Mouse (Mus musculus) heart, adult 18-20 months (tissue): ENCODE results near the gene Gast. TPM values are rescaled to one million over a fixed set of nuclear protein-coding genes. Genes with fewer than 3 reads are reported as not detected.
"Not testable (repeated sequence)": the region's sequence is repeated elsewhere in the genome, so short reads cannot be mapped to it uniquely, and the experiment has no call there.

ENCODE experiments used
- DNase-seq, 2 experiments: peaks; one replicate each; pipeline ENCODE4 v3.0.0; 2021 to 2022; ENCODE audit warnings: mixed read lengths in 1 of 2
- total RNA-seq, 2 experiments: library from RNA; stranded (reverse); gene quantifications; 2 replicates each; pipeline ENCODE4 v1.2.3; 2021

The Gast gene
- total RNA-seq, 2 experiments from 2014 or later: not detected

GRCm38 (mm10) chr11:100320701-100321410, 13.4 kb upstream of the Gast start:
- not testable (repeated sequence) for DNase-seq

DNA sequence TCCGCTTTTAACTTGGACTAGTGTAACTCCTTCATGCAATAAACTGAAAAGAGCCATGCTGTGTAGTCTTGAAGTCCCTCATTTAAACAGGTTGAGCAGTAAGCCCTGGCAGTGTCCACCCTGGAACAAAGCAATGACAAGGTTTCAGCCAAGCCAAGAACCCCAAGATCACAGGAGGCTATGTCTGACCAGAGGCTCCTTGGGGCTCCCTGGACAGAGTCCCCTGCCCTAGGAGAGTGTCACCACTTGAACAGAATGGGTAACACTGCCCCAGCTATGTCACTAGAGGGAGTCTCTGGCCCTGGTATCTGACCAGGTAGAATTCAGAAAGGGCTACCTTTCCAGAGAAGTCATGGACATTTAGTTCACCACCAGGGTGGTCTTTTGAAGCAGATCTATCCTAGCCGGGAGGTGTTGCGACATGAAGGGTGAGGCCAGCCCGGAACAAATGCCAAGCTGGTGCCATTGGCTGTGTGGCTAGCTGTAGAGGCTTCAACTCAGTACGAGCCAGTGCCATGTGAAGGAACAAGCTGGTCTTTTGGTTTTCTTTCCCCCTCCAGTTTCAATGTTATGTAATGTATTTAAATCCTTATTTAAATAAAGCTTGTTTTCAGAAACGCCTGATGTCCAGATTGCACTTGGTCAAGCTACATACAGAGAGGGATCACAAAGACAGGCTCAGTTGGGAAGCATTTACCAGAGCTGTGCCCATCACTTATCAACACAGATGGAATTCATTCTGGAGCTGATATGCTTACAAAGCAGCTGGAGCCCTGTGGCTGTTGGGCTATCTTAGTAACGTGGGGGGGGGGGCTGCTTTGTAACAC, 12.5 kb upstream of the Gast start:
- peak in 1 of 2 experiments; percentile 22 for DNase-seq

GRCm38 (mm10) chr11:100322591-100323258, 11.5 kb upstream of the Gast start:
- DNase-seq: no peak

DNA sequence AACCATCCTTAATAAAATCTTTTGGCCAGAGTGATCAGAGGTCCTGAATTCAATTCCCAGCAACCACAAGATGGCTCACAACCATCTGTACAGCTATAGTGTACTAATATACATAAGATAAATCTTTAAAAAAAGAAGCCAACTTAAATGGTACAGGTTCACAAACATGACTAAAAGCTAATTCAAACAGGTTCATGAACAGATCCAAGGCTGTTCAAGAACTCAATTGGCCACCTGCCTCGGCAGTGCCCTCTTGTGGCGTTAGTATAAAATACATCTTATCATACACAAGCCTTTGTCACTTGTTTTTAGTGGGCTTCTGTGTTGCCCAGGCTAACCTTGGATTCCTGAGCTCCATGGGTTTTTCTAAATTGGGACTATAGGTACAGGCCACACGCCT, 10.6 kb upstream of the Gast start:
- DNase-seq: peak; percentile 36 to 70

- DNase-seq: no peak
These were observed 9.1 kb upstream of the Gast start for GRCm38 (mm10) chr11:100325062-100325629.

DNA sequence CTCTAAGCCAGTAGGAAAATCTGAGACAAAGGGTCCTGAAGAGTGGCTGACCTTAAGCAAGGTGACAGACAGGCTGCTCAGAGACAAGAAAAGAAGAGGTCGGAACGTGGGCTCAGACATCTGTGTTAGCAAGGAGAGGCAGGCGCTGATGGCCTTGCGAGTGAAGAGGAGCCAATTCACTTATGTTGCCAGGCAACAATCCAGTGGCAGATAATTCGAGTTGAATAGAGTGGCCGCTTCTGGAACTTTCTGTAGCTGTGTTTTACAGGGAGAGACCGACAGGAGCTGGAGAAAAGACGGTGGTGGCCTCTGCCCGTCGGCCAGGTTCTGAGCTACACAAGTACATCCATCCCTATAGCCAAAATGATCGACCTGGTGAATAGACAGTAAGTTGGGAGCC, 6.9 kb upstream of the Gast start:
- DNase-seq: no peak

- no peak for DNase-seq
These were observed 6.4 kb upstream of the Gast start for GRCm38 (mm10) chr11:100327761-100328160.

DNA sequence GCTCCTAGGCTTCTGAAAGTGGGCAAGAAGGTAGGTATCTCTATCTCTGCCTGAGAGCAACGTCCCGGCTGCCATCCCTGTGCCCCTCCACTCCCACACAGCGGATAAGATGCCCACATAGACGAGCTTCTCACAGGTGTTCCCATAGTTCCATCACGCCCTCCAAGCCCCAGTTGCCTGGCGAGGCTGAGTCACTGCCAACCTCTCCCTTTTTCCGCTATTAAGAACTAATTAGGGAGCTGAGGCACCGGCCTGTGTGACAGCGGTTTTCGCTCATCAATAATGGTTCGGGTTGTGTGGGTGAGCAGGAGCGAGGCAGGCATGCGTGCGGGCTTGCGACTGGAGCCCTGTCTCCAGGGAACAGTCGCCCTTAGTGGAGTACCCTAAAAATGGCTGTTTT, 4.0 kb upstream of the Gast start:
- no peak for DNase-seq

- not testable (repeated sequence) for DNase-seq
These were observed 3.3 kb upstream of the Gast start for GRCm38 (mm10) chr11:100330816-100331375.

GRCm38 (mm10) chr11:100332766-100333515, 1.3 kb upstream of the Gast start:
- DNase-seq: no peak

DNA sequence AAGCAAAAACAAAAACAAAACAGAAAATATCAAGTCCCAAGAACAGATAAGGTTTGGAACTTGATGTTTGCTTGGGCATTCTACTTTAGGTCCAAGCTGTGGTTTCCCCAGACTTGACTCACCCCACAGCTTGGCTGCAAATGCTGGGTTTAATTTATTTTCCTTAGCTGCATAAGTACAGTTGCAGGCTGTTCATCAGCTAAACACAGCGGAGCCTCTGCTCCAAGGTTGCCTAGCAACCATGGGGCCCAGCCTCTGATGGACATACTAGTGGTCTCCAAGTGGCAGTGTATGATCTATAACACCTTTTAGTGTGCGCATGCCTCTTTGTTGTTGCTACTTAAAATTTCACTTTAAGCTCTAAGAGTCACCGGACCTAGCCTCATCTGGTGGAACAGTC, 1.5 kb downstream of the Gast start:
- DNase-seq: no peak

- DNase-seq: no peak
These were observed 10.1 kb downstream of the Gast start for GRCm38 (mm10) chr11:100344269-100344668.

- no peak for DNase-seq
These were observed 18.1 kb downstream of the Gast start for GRCm38 (mm10) chr11:100352076-100352857.

- DNase-seq: peak; percentile 52 to 55
These were observed 21.1 kb downstream of the Gast start for GRCm38 (mm10) chr11:100355151-100355951.

DNA sequence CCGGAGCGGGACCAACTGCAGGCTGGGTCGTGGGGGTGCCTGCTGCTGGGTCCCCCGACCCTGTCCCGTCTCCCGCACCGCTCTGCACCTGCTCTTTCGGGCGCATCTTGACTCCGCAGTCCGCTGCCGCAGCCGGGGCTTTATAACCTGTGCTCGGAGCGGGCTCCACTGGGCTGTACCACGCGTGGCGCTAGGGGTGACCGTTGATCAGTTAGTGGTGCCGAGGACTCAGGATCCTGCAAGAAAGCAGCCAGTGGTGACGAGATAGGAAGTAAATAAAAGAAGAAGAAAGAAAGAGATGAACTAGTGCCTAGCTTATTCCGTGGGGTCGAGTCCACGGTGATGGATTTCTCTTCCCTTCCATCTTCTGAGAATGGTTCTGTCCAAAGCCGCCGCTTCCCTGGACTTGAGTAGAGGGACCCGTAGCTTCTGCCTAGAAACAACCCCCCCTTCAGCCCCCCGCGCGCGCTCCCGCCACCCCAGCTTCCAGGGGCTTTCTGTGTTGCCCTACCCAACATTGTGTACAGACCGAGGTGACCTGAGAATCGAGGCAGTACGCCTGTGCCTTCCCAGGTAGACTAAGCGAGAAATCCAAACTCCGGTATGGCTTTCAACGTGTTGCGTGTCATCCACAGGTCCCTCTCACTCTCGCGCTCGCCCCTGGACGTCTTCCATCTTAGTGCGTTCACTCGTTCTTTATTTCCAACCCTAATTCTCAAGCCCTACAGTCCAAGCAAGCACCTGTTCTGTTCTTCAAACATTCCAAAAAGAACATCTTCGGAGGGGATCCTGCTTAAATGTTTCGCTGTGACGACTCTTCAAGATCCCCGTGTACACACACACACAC, 22.0 kb downstream of the Gast start, which contains the start of gene Hap1:
TSS of gene Hap1 (minus strand) at position 157 of the 847 bp plus-strand sequence.
- peak; percentile 66 to 89 for DNase-seq

GRCm38 (mm10) chr11:100356819-100357211, 22.6 kb downstream of the Gast start:
- no peak for DNase-seq

- no peak for DNase-seq
These were observed 23.2 kb downstream of the Gast start for GRCm38 (mm10) chr11:100357408-100357807.

DNA sequence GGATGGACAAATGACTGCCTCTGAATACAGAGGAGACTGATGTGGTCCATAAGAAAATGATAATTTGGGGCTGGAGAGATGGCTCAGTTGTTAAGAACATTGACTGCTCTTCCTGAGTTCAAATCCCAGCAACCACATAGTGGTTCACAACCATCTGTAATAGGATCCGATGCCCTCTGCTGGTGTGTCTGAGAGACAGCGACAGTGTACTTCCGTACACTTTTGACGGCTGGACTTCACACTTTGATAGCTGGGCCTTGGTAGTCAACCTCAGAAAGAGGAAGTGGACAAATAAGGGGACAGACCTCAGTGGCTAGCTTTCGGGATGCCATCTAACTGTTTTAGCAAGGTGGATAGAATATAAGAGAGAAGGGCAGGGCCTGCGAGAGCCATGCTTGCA, 26.0 kb downstream of the Gast start:
- peak in 1 of 2 experiments; percentile 3 for DNase-seq

GRCm38 (mm10) chr11:100361059-100361458, 26.9 kb downstream of the Gast start:
- not testable (repeated sequence) for DNase-seq
